Mouse (Mus musculus) C2C12 (cell line): Measurements from ENCODE around the gene Rdh9.
"Not testable (repeated sequence)": the region's sequence is repeated elsewhere in the genome, so short reads cannot be mapped to it uniquely, and the experiment has no call there.

Experiments used
- CEBPB ChIP-seq: IDR thresholded peaks from one replicate; pipeline ENCODE4 v1.6.1; 2011; ENCODE audit warnings: low read depth, mild to moderate bottlenecking, control low read depth, moderate library complexity
- CTCF ChIP-seq: IDR thresholded peaks from one replicate; pipeline ENCODE4 v1.5.1; 2011; ENCODE audit not compliant: control insufficient read depth, insufficient read depth, insufficient read length
- FOSL1 ChIP-seq: IDR thresholded peaks from one replicate; pipeline ENCODE4 v1.8.0; 2011; ENCODE audit warnings: mild to moderate bottlenecking, low read length; ENCODE audit not compliant: poor library complexity, insufficient read depth, severe bottlenecking
- MAX ChIP-seq: IDR thresholded peaks from one replicate; pipeline ENCODE4 v1.6.1; 2011; ENCODE audit warnings: mild to moderate bottlenecking, control low read depth
- MYOD1 ChIP-seq: IDR thresholded peaks from one replicate; pipeline ENCODE4 v1.6.1; 2011; ENCODE audit warnings: low read depth; ENCODE audit not compliant: control insufficient read depth, insufficient read length
- MYOG ChIP-seq: IDR thresholded peaks from one replicate; pipeline ENCODE4 v1.6.1; 2011; ENCODE audit not compliant: control insufficient read depth, insufficient read length; ENCODE audit errors: extremely low read depth
- USF1 ChIP-seq: IDR thresholded peaks from one replicate; pipeline ENCODE4 v1.6.1; 2011; ENCODE audit warnings: low read depth, mild to moderate bottlenecking, control low read depth, moderate library complexity

GRCm38 (mm10) chr10:127785411-127785810 is 9.2 kb downstream of the Rdh9 start:
- TF ChIP-seq CTCF, MAX, MYOD1, CEBPB, FOSL1, MYOG, USF1: not testable (repeated sequence)
